Mouse (Mus musculus): Measurements from ENCODE around the gene Rabepk. TPM values are rescaled to one million over a fixed set of nuclear protein-coding genes. Genes with fewer than 3 reads are reported as not detected.
"Not testable (repeated sequence)": the region's sequence is repeated elsewhere in the genome, so short reads cannot be mapped to it uniquely, and the experiment has no call there.

Gene Rabepk
- polyA plus RNA-seq, 1 experiment from 2014 or later = 23.2 TPM

DNA sequence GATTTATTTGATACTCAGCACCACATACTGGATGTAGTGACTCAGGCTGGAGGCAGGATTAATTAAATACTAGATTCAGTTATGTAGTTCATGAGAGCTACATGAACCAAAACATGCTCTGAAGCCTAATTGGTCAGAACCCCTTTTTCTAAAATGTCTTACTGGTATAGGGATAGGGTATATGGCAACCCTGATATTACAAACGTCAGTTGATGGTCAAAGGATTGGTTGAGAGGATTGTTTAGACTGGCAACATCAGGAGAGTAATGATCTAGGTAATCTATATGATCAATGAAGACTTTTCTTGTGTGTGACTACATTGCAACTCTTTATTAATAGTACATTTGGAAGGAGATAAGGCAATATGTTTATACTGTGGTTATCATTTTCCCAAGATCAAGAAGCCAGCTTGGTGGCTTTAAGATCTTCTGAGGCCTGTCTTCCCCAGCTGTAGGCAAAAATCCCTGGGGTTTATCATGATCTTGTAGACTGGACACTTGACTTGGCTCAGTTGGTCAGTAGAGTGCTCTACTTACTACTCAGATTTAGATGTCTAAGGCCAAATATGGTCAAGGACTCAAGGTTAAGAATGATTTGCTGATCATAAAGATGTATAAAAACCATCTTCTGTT is 22.4 kb downstream of the Rabepk start:
- 74% methylated on average over 1 of the region's 1 CpGs for WGBS
- no peak overlapping the region for H3K4me3 ChIP-seq (replicated peaks)

DNA sequence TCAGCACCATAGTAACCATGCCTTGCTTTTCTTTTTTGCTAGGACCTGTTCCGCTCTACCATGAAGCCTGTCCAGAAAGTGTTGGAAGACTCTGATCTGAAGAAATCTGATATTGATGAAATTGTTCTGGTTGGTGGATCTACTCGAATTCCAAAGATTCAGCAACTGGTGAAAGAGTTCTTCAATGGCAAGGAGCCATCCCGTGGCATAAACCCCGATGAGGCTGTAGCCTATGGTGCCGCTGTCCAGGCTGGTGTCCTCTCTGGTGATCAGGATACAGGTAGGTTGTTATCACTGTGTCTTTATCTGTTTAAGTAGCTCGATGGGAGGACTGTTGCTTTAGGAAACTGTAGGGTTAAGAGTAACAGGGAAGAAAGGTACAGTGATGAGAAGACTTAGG is 25.2 kb downstream of the Rabepk start:
- no peak overlapping the region for H3K9ac ChIP-seq (replicated peaks)
- peak overlapping the region; percentile 69 for H3K4me2 ChIP-seq
- WGBS = 91% methylated on average over 6 of the region's 6 CpGs
- no peak overlapping the region for H3K27ac ChIP-seq (replicated peaks)
- peaks cover 56% of the 10 kb centered on the region for H3K36me3 ChIP-seq
- no peaks in the 10 kb centered on the region for H3K27me3 ChIP-seq (replicated peaks)
- H3K4me3 ChIP-seq (replicated peaks) = peak overlapping the region; percentile 81; the same call in 1 of the 2 replicates
- no peak for ATAC-seq (ENCODE audit: low FRiP score)
- no peaks in the 10 kb centered on the region for H3K9me3 ChIP-seq (replicated peaks)
- peaks cover 69% of the 10 kb centered on the region for H3K4me1 ChIP-seq

More for the DNA sequence above, 22.4 kb downstream of the Rabepk start:
- Histone ChIP-seq H3K9me3 (replicated peaks) (no peaks in the 10 kb centered on the region), H3K4me1 (peaks cover 59% of the 10 kb centered on the region), H3K27me3 (replicated peaks) (no peaks in the 10 kb centered on the region), H3K9ac (replicated peaks) (no peak overlapping the region), H3K36me3 (peaks cover 61% of the 10 kb centered on the region), H3K4me2 (peak overlapping the region; percentile 40), H3K27ac (replicated peaks) (no peak overlapping the region)
- no peak for ATAC-seq (ENCODE audit: low FRiP score)

DNA sequence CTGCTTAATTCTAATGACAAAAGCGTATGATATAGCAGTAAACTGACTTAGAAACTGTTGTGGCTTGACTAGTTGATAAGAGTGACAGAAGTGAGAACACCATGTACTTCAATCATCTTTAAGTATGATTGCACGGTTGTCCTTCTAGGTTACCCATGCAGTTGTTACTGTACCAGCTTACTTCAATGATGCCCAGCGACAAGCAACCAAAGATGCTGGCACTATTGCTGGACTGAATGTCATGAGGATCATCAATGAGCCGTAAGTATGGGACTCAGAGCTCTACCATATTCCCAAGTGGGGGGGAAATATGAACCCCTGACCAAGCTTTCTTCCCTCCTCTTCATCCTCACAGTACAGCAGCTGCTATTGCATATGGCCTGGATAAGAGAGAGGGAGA is 26.0 kb downstream of the Rabepk start:
- H3K9ac ChIP-seq (replicated peaks) = 0 out of 2 replicates have a peak overlapping the region, but pooled peaks have one; percentile 94
- H3K9me3 ChIP-seq (replicated peaks) = no peaks in the 10 kb centered on the region
- H3K4me3 ChIP-seq (replicated peaks) = peak overlapping the region; percentile 81
- 93% methylated on average over 4 of the region's 4 CpGs for WGBS
- no peaks in the 10 kb centered on the region for H3K27me3 ChIP-seq (replicated peaks)
- no peak for ATAC-seq (ENCODE audit: low FRiP score)
- H3K27ac ChIP-seq (replicated peaks) = no peak overlapping the region
- H3K4me1 ChIP-seq = peaks cover 69% of the 10 kb centered on the region
- peak overlapping the region; percentile 69 for H3K4me2 ChIP-seq
- H3K36me3 ChIP-seq = peaks cover 48% of the 10 kb centered on the region

DNA sequence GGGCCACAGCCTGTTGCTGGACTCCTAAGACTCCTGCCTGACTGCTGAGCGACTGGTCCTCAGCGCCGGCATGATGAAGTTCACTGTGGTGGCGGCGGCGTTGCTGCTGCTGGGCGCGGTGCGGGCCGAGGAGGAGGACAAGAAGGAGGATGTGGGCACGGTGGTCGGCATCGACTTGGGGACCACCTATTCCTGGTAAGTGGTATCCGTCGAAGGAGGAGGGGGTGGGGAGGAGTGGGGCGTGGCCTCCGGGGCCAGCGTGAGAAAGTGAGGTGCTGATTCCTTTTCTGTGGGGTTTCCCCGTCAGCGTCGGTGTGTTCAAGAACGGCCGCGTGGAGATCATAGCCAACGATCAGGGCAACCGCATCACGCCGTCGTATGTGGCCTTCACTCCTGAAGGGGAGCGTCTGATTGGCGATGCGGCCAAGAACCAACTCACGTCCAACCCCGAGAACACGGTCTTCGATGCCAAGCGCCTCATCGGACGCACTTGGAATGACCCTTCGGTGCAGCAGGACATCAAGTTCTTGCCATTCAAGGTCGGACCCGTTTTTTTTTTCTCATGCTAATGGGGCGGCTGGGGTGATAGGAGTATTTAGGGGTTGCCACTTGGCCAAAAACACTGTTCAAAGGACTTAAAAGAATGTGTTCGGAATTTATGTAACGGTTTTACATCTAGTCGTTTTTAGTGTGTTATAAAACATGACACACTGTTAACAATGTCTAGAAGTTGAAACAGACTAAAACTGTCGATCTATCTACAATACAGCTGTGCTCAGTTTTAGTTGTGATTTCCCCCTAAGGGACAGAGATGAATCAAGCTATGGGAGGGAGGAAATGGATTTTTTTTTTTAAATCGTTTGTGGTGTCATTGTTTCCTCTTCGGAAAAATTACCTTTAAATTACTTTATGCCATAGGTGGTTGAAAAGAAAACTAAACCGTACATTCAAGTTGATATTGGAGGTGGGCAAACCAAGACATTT is 27.2 kb downstream of the Rabepk start:
- peak; percentile 46 for ATAC-seq (ENCODE audit: low FRiP score)
- H3K4me3 ChIP-seq (replicated peaks) = peak overlapping the region; percentile 81

DNA sequence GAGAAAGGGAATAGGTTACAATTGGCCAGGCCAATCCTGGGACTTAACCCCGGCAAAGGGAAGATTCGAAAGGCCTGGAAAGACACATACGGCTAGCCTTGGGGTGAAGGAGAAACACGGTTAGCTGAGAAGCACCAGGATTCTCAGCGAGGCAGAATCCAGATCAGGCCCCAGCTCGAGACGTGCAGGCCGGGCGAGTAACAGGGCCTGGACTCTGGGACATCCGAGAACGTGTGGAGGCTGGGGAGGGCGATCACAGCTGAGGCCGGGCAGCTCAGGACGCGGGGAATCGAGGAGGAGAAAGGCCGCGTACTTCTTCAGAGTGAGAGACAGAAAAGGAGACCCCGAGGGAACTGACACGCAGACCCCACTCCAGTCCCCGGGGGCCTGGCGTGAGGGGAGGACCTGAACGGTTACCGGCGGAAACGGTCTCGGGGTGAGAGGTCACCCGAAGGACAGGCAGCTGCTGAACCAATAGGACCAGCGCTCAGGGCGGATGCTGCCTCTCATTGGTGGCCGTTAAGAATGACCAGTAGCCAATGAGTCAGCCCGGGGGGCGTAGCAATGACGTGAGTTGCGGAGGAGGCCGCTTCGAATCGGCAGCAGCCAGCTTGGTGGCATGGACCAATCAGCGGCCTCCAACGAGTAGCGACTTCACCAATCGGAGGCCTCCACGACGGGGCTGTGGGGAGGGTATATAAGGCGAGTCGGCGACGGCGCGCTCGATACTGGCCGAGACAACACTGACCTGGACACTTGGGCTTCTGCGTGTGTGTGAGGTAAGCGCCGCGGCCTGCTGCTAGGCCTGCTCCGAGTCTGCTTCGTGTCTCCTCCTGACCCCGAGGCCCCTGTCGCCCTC is 28.1 kb downstream of the Rabepk start, which contains the start of gene Hspa5:
Hspa5 (plus strand) TSS at position 603 of the 859 bp plus-strand sequence.
- peak; percentile 98 for ATAC-seq (ENCODE audit: low FRiP score)
- Histone ChIP-seq H3K36me3 (peaks cover 29% of the 10 kb centered on the region), H3K27me3 (replicated peaks) (no peaks in the 10 kb centered on the region), H3K27ac (replicated peaks) (peak within 1 kb of the TSS; percentile 92), H3K4me2 (peak within 1 kb of the TSS; percentile 69), H3K4me3 (replicated peaks) (peak within 1 kb of the TSS; percentile 81), H3K4me1 (peaks cover 48% of the 10 kb centered on the region), H3K9ac (replicated peaks) (peak within 1 kb of the TSS; percentile 94), H3K9me3 (replicated peaks) (no peaks in the 10 kb centered on the region)
- under 1% methylated on average over 60 of the region's 60 CpGs for whole genome bisulfite sequencing

More for the DNA sequence above, 27.2 kb downstream of the Rabepk start:
- H3K9ac ChIP-seq (replicated peaks) = peak overlapping the region; percentile 94
- H3K27me3 ChIP-seq (replicated peaks) = no peaks in the 10 kb centered on the region
- no peaks in the 10 kb centered on the region for H3K9me3 ChIP-seq (replicated peaks)
- peak overlapping the region; percentile 69 for H3K4me2 ChIP-seq
- peaks cover 39% of the 10 kb centered on the region for H3K36me3 ChIP-seq
- WGBS = 4% methylated on average over 50 of the region's 50 CpGs
- peak overlapping the region; percentile 91 for H3K27ac ChIP-seq (replicated peaks)
- H3K4me1 ChIP-seq = peaks cover 58% of the 10 kb centered on the region

DNA sequence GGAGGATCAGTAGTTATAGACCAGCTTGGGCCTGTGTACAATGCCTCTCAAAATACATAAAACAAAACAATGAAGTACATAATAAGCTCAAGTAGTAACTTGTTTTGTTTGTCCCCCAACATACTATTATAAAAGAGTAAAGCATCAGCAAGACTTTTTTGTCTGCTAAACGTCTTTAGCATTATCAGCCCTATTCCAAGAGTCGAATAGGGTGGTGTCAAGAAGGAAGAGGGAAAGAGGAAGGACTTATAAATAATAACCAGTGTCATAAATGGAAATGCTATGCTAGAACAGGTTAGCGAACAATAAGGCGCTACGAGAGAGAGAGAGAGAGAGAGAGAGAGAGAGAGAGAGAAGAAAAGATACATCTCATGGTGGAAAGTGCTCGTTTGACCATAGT is 28.8 kb downstream of the Rabepk start:
- WGBS = 2% methylated on average over 6 of the region's 6 CpGs
- Histone ChIP-seq H3K9me3 (replicated peaks) (no peaks in the 10 kb centered on the region), H3K36me3 (peaks cover 24% of the 10 kb centered on the region), H3K4me3 (replicated peaks) (peak overlapping the region; percentile 81), H3K4me2 (peak overlapping the region; percentile 61), H3K9ac (replicated peaks) (peak overlapping the region; percentile 83), H3K27me3 (replicated peaks) (no peaks in the 10 kb centered on the region), H3K27ac (replicated peaks) (peak overlapping the region; percentile 92), H3K4me1 (peaks cover 42% of the 10 kb centered on the region)
- ATAC-seq (ENCODE audit: low FRiP score) = no peak

DNA sequence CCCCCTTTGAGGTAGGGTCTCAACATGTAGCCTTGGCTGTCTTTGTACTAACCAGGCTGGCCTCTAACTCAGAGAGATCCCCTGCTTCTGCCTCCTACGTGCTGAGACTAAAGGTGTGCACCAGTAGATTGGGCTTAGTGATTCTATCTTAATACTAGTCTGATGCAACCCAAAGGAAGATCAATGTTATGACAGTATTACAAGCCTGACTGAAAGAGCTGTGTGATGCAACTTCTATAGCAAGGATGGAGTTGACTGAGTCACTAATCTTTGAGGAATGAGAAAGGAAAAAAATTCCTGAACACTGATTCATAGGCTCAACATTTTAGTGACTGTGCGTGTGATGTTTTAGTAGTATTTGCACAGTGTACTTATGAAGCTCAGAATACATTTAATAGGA is 29.7 kb downstream of the Rabepk start:
- H3K4me1 ChIP-seq = peaks cover 33% of the 10 kb centered on the region
- no peaks in the 10 kb centered on the region for H3K9me3 ChIP-seq (replicated peaks)
- H3K9ac ChIP-seq (replicated peaks) = no peak overlapping the region; the same call in 1 of the 2 replicates
- peak overlapping the region; percentile 61 for H3K4me2 ChIP-seq
- H3K36me3 ChIP-seq = peaks cover 17% of the 10 kb centered on the region
- no peaks in the 10 kb centered on the region for H3K27me3 ChIP-seq (replicated peaks)
- 93% methylated on average over 2 of the region's 2 CpGs for WGBS
- no peak overlapping the region for H3K27ac ChIP-seq (replicated peaks)
- ATAC-seq (ENCODE audit: low FRiP score) = no peak
- H3K4me3 ChIP-seq (replicated peaks) = peak overlapping the region; percentile 81; the same call in 1 of the 2 replicates

DNA sequence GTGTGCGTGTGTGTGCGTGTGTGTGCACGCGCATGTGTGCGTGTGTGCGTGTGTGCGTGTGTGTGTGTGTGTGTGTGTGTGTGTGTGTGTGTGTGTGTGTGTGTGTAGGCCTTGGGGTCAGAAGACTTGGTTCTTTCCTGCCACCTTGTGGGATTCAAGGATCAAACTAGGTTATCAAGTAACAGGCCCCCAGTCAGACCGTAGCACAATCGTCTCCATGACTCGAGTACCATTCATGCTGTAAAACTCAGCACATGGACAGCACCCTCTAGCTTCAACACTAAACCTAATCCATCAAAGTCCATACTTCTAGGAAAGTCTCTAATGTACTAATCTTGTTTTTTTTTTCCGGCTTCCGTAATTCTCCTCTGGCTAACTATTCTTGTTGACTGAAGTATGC is 34.9 kb downstream of the Rabepk start:
- H3K4me3 ChIP-seq (replicated peaks) = no peak overlapping the region
- no peak overlapping the region for H3K9ac ChIP-seq (replicated peaks)

DNA sequence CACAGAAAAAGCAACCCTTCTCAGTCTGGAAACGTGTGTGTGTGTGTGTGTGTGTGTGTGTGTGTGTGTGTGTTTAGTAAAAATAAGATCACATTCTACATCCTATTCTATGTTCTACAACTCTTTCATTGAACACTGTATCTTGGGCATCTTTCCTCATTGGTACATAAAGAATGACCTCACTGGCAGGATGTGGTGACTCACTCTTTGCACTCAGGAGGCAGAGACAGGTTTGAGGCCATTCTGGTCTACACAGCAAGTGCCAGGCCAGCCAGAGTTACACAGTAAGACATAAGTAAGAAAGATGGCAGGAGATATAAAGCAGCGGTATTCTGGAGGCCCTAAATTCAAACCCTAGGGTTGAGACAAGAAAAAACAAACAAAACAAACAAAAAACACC is 36.8 kb downstream of the Rabepk start:
- Histone ChIP-seq H3K4me2 (no peak overlapping the region), H3K36me3 (no peaks in the 10 kb centered on the region), H3K4me1 (no peaks in the 10 kb centered on the region), H3K9me3 (replicated peaks) (no peaks in the 10 kb centered on the region), H3K4me3 (replicated peaks) (no peak overlapping the region), H3K9ac (replicated peaks) (no peak overlapping the region), H3K27ac (replicated peaks) (no peak overlapping the region), H3K27me3 (replicated peaks) (no peaks in the 10 kb centered on the region)
- 78% methylated on average over 2 of the region's 2 CpGs for WGBS
- no peak for ATAC-seq (ENCODE audit: low FRiP score)

More for the DNA sequence above, 34.9 kb downstream of the Rabepk start:
- no peaks in the 10 kb centered on the region for H3K36me3 ChIP-seq
- H3K27me3 ChIP-seq (replicated peaks) = no peaks in the 10 kb centered on the region
- H3K27ac ChIP-seq (replicated peaks) = no peak overlapping the region
- H3K4me1 ChIP-seq = no peaks in the 10 kb centered on the region
- H3K4me2 ChIP-seq = no peak overlapping the region
- WGBS = 67% methylated on average over 8 of the region's 12 CpGs
- H3K9me3 ChIP-seq (replicated peaks) = no peaks in the 10 kb centered on the region
- ATAC-seq (ENCODE audit: low FRiP score) = no peak

DNA sequence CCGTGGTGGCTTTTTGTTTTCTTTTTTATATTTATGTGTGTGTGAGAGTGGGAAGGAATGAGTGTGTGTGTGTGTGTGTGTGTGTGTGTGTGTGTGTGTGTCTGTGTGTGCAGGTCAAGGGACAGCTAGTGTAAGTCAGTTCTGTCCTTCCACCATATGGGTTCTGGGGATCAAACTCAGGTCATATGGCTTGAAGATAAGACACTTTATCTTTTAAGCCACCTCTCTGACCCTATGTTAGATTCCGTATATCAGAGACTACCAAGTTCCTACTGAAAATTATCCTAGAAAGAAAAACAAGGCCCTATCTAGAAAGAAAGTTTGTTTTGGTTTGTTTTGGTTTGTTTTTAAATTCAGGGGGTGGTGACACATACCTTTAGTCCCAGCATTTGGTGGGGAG is 37.5 kb downstream of the Rabepk start:
- Histone ChIP-seq H3K4me3 (replicated peaks) (no peak overlapping the region), H3K27ac (replicated peaks) (no peak overlapping the region), H3K4me1 (no peaks in the 10 kb centered on the region), H3K27me3 (replicated peaks) (no peaks in the 10 kb centered on the region), H3K4me2 (no peak overlapping the region), H3K9me3 (replicated peaks) (no peaks in the 10 kb centered on the region), H3K36me3 (no peaks in the 10 kb centered on the region), H3K9ac (replicated peaks) (no peak overlapping the region)
- 85% methylated on average over 2 of the region's 2 CpGs for WGBS
- no peak for ATAC-seq (ENCODE audit: low FRiP score)

DNA sequence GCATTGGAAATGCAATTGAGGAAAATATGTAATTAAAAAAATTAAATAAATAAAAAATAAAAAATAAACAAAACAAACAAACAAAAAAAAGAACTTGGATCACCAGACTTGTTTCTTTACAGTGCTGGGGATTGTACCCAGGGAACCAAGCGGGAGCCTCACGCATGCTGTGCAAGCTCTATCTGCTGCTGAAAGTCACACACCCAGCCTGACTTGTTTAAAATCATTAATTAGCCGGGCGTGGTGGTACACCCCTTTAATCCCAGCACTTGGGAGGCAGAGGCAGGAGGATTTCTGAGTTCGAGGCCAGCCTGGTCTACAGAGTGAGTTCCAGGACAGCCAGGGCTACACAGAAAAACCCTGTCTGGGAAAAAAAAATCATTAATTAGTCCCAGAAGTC is 38.4 kb downstream of the Rabepk start:
- 90% methylated on average over 5 of the region's 5 CpGs for WGBS

More for the DNA sequence above, 38.4 kb downstream of the Rabepk start:
- not testable (repeated sequence) for H3K9ac ChIP-seq (replicated peaks); H3K4me1 ChIP-seq; H3K27ac ChIP-seq (replicated peaks); H3K36me3 ChIP-seq; H3K27me3 ChIP-seq (replicated peaks); ATAC-seq (ENCODE audit: low FRiP score); H3K4me2 ChIP-seq; H3K9me3 ChIP-seq (replicated peaks); H3K4me3 ChIP-seq (replicated peaks)
